Mouse (Mus musculus) cortical plate, adult 2 months (tissue): ENCODE results near the gene Ntm.

Experiments
- CTCF ChIP-seq: fragments of 200-500 bp; IDR thresholded peaks from 2 replicates; pipeline ENCODE4 v1.5.1; 2011; ENCODE audit warnings: mild to moderate bottlenecking, control low read depth, low read length; ENCODE audit not compliant: insufficient read depth; ENCODE audit errors: extremely low read depth
- POLR2A ChIP-seq: fragments of 200-500 bp; IDR thresholded peaks from 2 replicates; pipeline ENCODE4 v1.6.1; 2011; ENCODE audit warnings: mild to moderate bottlenecking, low read length, control low read depth; ENCODE audit not compliant: insufficient read depth; ENCODE audit errors: extremely low read depth

DNA sequence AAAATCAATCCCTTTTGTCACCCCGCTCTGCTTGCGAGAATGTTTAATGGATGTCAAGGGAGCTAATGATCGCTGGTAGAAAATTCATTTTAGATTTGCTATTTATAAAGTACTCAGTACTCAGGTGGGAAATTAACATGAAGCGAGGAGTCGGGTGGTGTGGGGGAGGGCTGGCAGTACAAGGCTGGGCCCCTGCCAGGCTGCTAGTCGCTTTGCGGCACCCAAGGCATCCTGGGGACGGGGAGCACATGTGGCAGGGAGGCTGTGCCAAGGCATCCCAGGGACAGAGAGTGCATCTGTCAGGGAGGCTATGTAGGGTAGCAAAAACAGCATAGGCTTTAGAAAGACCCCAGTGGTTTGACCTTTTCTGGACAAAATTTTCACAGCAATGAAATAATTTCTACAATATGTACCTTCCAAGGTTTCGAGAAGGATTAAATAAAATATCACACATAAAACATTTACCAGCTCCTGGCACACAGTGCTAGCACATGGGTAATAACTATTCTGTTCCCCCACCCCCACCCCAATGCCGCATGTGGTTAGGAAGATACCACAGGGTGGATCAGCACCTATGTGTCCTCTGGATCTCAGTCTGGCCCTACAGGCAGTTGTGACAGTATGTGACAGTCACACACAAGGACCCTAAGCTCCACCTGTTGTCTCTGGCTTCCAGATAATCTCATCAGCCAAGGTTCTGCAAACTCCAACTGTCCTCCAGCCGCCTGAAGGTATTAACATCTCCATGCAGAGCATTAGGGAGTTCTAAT lies 20.6 kb downstream of the Ntm start:
- TF ChIP-seq CTCF (no peak), POLR2A (no peak)
